Mouse (Mus musculus) CD4-positive, CD25-positive, alpha-beta regulatory T cell (primary cell): ENCODE measurements around the gene Trim30a. TPM values are rescaled to one million over a fixed set of nuclear protein-coding genes. Genes with fewer than 3 reads are reported as not detected.

Experiments
- polyA plus RNA-seq: library from polyadenylated mRNA; unstranded; fragments of 100-300 nt; shearing (Covaris generic); gene quantifications from one replicate; pipeline ENCODE4 v1.2.1, GENCODE M21; 2017

The Trim30a gene
- 62.1 TPM for polyA plus RNA-seq

GRCm38 (mm10) chr7:104465065-104465744 is at the start of gene Trim30a:
Gene Trim30a, minus strand, starts transcription at chr7:104465193.

GRCm38 (mm10) chr7:104507421-104508065 is 42.5 kb upstream of the Trim30a start, which contains the start of gene Trim30d:
Gene Trim30d, minus strand, starts transcription at chr7:104507849.

DNA sequence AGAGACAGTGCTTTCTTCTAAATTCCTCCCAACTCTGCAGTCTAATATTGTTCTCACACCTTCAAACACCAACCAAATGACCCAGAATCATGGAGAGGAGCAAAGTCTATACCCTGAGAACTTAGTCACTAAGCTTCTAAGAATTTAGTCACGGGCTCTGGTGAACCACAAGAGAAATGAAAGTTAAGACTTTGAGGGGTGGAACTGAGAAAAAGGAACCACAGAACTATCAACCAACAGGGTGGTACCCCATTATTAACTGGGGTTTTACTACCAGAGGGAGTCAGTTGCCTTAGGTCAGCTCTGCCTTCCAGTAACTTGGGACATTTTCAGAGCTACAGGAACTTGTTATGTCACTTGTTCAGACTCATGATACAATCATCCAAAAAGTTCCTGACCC is 64.3 kb downstream of the Trim30a start, which contains the start of gene Trim30c:
TSS of gene Trim30c (minus strand) at position 140 of the 400 bp plus-strand sequence.

GRCm38 (mm10) chr7:104369736-104370414 is 95.1 kb downstream of the Trim30a start, which contains the start of gene Trim30b:
Gene Trim30b, minus strand, starts transcription at chr7:104369884.

Other genes with a start within 250 kb of the Trim30a start
- 1.9 TPM for gene Trim6, start 246.4 kb downstream of the Trim30a start, polyA plus RNA-seq
- gene Trim34a, start 220.7 kb downstream of the Trim30a start, polyA plus RNA-seq, result 46.0 TPM
- 37.0 TPM for gene Trim5, start 177.1 kb downstream of the Trim30a start, polyA plus RNA-seq
- 153 TPM for gene Trim12a, start 149.7 kb downstream of the Trim30a start, polyA plus RNA-seq
- 1.8 TPM for gene Trim34b, start 135.7 kb downstream of the Trim30a start, polyA plus RNA-seq
- gene Trim12c, start 111.8 kb downstream of the Trim30a start, polyA plus RNA-seq, result 26.2 TPM
- gene Trim30b, start 95.3 kb downstream of the Trim30a start, polyA plus RNA-seq, result 1.3 TPM
- gene Trim30c, start 64.4 kb downstream of the Trim30a start, polyA plus RNA-seq, result 0.72 TPM
- gene Trim30d, start 42.7 kb upstream of the Trim30a start, polyA plus RNA-seq, result 17.5 TPM
- not detected for gene Olfr651, start 84.9 kb upstream of the Trim30a start, polyA plus RNA-seq
- gene Olfr652, start 95.7 kb upstream of the Trim30a start, polyA plus RNA-seq, result 0.12 TPM
- not detected for gene Olfr653, start 112.1 kb upstream of the Trim30a start, polyA plus RNA-seq
- gene Olfr654, start 121.8 kb upstream of the Trim30a start, polyA plus RNA-seq, result not detected
- gene Olfr655, start 136.6 kb upstream of the Trim30a start, polyA plus RNA-seq, result not detected
- not detected for gene Olfr656, start 148.8 kb upstream of the Trim30a start, polyA plus RNA-seq
- gene Olfr657, start 159.6 kb upstream of the Trim30a start, polyA plus RNA-seq, result not detected
- not detected for gene Olfr658, start 182.1 kb upstream of the Trim30a start, polyA plus RNA-seq
- 0.04 TPM for gene Olfr659, start 201.6 kb upstream of the Trim30a start, polyA plus RNA-seq
- gene Olfr661, start 221.3 kb upstream of the Trim30a start, polyA plus RNA-seq, result not detected